Mouse (Mus musculus) heart, postnatal 0 days (tissue): ENCODE measurements around the gene Birc6.

Experiments
- CTCF ChIP-seq: IDR thresholded peaks from 2 replicates; pipeline ENCODE4 v1.5.1; 2016; ENCODE audit warnings: antibody characterized with exemption, control low read depth, low read depth
- EP300 ChIP-seq: IDR thresholded peaks from 2 replicates; pipeline ENCODE4 v1.6.1; 2016; ENCODE audit warnings: antibody characterized with exemption, low read depth

GRCm38 (mm10) chr17:74689406-74689805 lies 161.3 kb downstream of the Birc6 start:
- TF ChIP-seq EP300 (no peak), CTCF (no peak)
